Mouse (Mus musculus) gastrocnemius, postnatal 14 days (tissue): ENCODE measurements at regions not wholly inside any gene's neighbourhood (a gene's known extent, or its start where the extent isn't known, plus 50 kb on each side); places are given as distances from the start of the nearest gene placed in this dataset.

Experiments
- DNase-seq: peaks from one replicate; pipeline ENCODE4 v3.0.0; 2021; ENCODE audit warnings: mixed read lengths
- intact Hi-C: fragments of 180-260 bp; cut with DNase I; formaldehyde crosslinking; loops from one replicate; pipeline ENCODE4 v1.15.1; 2025; ENCODE audit warnings: low total_unique reads

DNA sequence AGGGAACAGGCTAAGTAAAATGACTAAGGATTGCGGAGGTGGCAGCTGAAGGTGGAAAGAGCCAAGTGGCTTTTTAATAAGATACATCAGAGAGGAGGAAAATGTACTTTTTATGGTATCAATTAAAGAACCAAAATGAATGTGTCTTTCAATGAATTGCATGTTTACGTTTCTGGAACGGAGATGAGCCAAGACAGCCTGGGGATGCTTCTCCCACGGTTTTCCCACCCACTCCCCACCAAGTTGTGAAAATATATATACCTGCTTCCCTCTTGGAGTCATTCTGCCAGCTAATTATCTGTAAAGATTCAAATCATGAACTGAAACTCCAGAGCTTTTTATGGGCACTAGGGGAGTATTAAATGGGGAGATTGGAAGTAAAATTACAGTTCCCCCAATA lies 241.6 kb upstream of the Auts2 start:
- intact Hi-C loops: no loop called here

GRCm38 (mm10) chr5:132774141-132774680 lies 231.1 kb upstream of the Auts2 start:
- DNase-seq: no peak
- intact Hi-C loops: no loop called here

More for the DNA sequence above, 241.6 kb upstream of the Auts2 start:
- DNase-seq: no peak

DNA sequence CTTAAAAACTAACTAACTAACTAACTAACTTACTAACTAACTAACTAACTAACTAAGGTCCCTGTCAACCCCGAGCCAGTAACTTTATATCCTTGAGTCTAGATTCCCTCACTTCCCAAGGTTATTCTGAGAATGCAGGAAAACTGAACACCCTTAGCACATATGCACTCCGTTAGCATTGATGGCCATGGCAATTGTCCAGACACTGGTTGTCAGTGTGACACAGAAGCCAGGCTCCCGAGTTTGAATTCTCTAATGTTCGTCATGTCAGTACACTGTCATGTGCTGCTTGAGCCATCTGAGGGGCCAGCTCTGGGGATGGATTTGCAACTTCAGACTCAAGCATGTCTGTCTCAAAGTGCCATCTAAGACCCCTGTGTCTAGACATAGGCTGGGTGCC lies 217.3 kb upstream of the Auts2 start:
- intact Hi-C loops: no loop called here
- no peak for DNase-seq

DNA sequence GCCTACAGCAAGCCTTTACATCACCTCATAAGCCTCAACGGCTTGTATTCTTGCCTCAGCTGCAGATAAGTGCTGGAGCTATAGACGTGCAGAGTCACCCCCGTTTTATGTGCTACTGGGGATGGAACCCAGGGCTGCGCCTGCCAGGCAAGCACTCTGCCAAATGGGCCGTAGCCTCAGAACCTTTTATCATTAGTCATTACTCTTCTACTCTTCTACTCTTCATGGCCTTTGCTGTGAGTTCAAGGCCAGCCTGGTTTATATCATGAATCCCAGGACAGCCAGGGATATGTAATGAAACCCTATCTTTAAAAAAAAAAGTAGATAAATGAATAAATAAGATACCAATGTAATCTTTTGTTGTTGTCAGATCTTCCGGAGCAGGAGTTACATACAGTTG lies 216.6 kb upstream of the Auts2 start:
- intact Hi-C loops: no loop called here
- DNase-seq: no peak

- DNase-seq: no peak
- intact Hi-C loops: no loop called here
Measured at GRCm38 (mm10) chr5:132758941-132759340, 215.8 kb upstream of the Auts2 start.

DNA sequence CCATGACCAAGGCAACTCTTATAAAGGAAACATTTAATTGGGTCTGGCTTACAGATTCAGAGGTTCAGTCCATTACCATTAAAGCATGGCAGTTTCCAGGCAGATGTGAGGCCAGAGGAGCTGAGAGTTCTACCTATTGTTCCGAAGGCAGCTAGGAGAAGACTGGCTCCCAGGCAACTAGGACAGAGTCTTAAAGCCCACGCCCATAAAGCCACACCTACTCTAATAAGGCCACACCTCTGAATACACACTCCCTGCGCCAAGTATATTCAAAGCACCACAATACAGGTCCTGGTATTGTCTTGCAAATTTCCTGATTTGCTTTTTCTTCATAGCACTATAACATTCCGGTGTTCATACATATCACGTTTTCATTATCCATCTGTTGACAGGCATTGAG lies 194.8 kb upstream of the Auts2 start:
- intact Hi-C loops: no loop called here

DNA sequence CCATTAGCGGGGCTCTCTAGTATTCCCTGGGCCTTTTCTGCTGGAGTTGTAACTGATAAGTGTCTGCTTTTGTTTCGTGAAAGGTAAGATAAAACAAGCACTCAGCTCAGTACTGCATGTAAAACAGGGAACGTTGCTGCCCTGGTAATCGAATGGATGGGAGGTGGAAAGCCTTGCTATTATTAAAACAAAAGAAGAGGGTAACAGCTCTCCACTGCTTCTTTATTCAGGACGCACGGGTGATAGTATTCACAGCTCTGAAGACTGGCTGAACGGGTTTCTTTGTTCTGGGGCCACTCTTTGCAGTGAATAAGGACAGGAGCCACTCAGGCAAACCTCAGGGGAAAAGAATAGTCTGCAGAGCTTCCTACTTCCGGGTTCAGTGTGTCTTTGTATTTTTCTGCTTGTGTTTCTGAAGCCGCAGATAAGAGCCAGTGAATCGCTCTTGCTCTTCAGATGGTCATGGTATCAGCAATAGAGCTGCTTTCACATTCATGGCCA lies 185.6 kb upstream of the Auts2 start:
- no peak for DNase-seq
- intact Hi-C loops: no loop called here

More for the DNA sequence above, 194.8 kb upstream of the Auts2 start:
- no peak for DNase-seq

GRCm38 (mm10) chr5:132724467-132724866 lies 181.3 kb upstream of the Auts2 start:
- intact Hi-C loops: no loop called here
- DNase-seq: no peak

DNA sequence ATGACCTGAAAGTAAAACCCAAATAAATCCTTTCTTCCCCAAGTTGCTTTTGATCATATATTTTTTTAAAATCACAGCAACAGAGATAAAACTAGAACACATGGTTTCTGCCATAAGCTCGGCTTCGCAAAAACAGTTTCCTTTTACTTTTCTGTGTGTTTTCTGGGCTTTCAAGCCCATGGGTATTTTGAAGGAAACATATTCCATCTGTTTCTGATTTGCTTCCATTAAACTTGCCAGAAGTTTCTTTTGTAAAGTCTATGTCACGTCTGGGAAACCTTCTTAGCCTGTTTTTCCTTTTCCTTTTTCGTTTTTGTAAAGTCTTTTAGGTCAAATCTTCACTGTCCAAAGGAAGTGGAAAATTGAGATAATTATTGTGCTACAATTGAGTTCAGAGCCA lies 167.2 kb upstream of the Auts2 start:
- intact Hi-C loops: no loop called here
- DNase-seq: no peak

DNA sequence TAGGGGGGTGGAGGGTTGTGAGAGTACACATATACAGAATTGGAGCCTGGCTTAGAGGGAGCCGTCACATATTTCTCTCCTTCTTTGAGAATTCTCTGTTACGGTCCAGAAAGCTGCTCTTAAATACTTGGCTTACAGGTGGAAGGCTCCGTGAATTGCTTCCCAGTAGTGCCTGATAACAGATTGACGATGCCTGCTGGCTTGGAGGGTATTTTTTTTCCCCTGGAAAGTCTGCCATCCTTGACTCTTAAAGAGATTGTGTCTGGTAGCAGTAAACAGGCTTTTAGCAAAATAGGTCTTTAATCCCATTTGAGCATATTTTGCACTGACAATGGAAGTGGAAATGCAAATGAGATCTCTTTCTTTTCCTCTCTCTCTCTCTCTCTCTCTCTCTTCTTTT lies 164.4 kb upstream of the Auts2 start:
- intact Hi-C loops: no loop called here
- DNase-seq: no peak

DNA sequence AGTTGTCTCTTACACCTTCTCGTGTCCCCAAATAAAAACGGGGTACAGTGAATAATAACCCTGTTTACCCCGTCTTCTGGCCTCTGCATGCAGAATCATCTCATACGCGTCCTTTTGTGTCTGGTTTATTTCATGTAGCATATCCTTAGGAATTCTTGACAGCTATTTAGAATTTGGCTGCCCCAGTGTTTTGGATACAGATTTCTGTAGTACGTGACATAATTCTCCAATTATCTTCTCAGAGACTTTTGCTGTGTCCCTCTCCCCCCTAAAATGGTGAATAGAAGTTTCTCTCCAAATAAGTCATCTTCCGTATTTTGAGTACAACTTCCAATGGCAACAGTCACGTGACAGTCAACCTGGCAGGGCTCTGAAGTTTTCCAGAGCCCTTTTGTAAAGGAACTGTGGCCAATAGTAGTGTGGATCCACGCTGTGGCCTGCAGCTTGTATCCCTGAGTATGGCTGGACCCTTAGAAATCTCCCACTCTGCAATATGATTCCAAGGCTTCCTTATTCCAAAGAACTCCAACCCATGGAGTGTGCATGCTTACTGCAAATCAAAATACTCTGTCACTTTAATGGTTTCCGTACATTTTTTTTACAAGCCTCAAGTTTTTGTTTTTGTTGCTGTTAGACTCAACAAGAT lies 160.4 kb upstream of the Auts2 start:
- DNase-seq: no peak
- intact Hi-C loops: no loop called here

DNA sequence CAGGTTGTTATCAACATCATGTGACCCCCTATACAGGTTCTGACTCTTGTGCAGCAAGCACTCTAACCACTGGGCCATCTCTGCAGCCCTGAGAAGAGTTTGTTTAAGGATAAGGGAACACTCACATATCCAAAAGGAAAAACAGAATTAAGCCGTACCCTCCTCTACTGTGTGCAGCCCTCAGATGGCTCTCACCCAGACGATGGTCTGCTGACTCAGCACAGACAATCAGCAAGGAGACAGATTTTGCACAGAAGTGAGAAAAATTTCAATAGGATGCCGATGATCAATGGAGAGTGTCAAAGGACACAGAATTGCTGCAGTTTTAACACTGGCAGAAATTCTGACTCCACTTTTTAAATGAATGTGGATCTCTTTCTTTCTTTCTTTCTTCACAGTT lies 159.4 kb upstream of the Auts2 start:
- DNase-seq: no peak

GRCm38 (mm10) chr5:132690784-132691183 lies 147.6 kb upstream of the Auts2 start:
- intact Hi-C loops: no loop called here
- DNase-seq: no peak

More for the DNA sequence above, 159.4 kb upstream of the Auts2 start:
- intact Hi-C loops: no loop called here

GRCm38 (mm10) chr5:132675261-132675660 lies 132.1 kb upstream of the Auts2 start:
- intact Hi-C loops: no loop called here
- DNase-seq: no peak

- DNase-seq: no peak
- intact Hi-C loops: no loop called here
Measured at GRCm38 (mm10) chr5:132673599-132674305, 130.6 kb upstream of the Auts2 start.

DNA sequence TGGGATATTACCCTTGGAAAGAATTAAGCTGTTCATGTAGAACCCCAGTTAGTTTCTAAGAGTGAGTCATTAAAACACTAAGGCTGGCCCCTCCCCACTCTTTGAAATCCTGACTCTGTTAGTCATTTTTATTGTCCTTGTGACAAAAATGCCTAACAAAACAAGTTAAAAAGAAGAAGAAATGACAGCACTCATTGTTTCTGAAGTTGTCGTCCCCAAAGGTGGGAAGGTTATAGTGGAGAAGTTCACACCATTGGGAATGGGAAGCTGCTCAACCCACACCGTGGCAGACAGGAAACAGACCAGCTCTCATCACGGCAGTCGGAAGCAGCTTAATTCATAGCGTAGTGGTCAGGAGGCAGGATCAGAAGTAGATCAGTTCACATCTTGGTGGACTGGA lies 128.4 kb upstream of the Auts2 start:
- no peak for DNase-seq
- intact Hi-C loops: no loop called here

GRCm38 (mm10) chr5:132667316-132667715 lies 124.2 kb upstream of the Auts2 start:
- no peak for DNase-seq
- intact Hi-C loops: no loop called here

DNA sequence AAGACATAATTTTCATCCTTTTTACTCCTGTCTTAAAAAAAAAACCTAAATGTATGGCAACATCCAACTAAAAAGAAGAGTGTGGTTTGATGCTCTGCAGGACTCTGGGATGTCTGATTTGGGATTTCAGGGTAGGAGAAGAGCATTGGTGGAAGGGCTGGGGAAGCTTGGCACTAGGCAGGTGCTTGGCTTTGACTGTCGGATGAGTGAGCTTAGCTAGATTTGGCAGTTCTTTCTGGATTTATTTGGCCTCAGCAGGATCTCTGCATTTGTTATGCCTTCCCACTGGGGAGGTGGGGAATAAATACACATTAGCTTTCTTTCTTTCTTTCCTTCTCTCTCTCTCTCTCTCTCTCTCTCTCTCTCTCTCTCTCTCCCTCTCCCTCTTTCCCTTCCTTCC lies 118.1 kb upstream of the Auts2 start:
- no peak for DNase-seq
- intact Hi-C loops: no loop called here

DNA sequence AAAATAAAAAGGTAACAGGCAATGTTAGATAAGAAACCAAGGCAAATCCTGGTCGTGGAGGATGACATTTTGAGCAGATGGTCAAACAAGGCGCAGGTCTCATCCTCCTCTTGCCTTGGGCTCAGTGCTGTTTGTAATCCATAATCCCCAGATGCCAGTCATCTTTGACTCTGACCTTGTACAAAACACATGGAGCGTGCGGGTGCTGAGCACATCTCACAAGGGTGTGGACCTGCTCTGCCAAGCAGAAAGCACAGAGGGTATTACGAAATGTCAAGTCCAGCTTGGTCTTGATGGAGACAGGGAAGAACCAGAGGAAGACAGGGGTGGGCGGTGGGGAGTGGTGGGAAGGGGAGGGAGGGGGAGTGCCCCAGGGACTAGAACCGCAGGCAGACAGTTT lies 116.9 kb upstream of the Auts2 start:
- intact Hi-C loops: no loop called here
- DNase-seq: no peak

DNA sequence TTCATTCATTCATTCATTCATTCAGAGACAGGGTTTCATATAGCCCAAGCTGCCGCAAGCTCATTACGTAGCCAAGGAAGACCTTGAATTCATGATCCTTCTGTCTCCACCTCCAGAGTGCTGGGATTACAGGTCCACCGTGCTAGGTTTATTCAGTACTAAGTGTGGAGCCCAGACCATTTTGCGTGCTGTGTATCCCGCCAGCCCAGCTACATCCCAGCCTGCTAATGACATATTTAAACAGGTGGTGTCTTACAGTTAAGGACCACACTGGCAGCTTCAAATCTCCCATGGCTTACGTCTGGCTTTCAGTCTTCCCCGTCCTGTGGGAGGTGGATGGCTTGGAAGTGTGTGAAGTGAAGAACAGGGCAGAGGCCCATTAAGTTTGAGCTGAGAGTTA lies 111.2 kb upstream of the Auts2 start:
- no peak for DNase-seq
- intact Hi-C loops: no loop called here

GRCm38 (mm10) chr5:132653694-132654300 lies 110.7 kb upstream of the Auts2 start:
- peak; percentile 29 for DNase-seq
- intact Hi-C loops: no loop called here
